Mouse (Mus musculus): ENCODE data around the gene Pdxp. TPM values are rescaled to one million over a fixed set of nuclear protein-coding genes. Genes with fewer than 3 reads are reported as not detected.

Gene Pdxp
- total RNA-seq, 2 experiments from 2014 or later, result 1.6 to 1.9 TPM

GRCm38 (mm10) chr15:78956351-78956750 lies 42.6 kb downstream of the Pdxp start:
- intact Hi-C loops (cut with DNase I), result no loop called here
- no peak for DNase-seq

GRCm38 (mm10) chr15:78957021-78957420 lies 43.3 kb downstream of the Pdxp start:
- intact Hi-C loops (cut with DNase I), result no loop called here
- no peak for DNase-seq

- no peak for DNase-seq
- intact Hi-C loops (cut with DNase I), result no loop called here
Observed at GRCm38 (mm10) chr15:78959537-78959936, 45.8 kb downstream of the Pdxp start.

- DNase-seq, result peak; percentile 70 to 71
- intact Hi-C loops (cut with DNase I), result no loop called here
Observed at GRCm38 (mm10) chr15:78960088-78960487, 46.4 kb downstream of the Pdxp start.

GRCm38 (mm10) chr15:78962885-78963284 lies 49.2 kb downstream of the Pdxp start:
- intact Hi-C loops (cut with DNase I), result no loop called here
- peak; percentile 74 to 86 for DNase-seq

Small RNA genes lying within 50 kb of the gene (microRNA-seq; reads per million reads assigned to microRNA genes)
- 0.85 to 2.2 reads per million in 2 experiments for gene Mir6955

Other genes starting within 250 kb of the Pdxp start
- 1 to 10 TPM; 3.5 to 4.2 TPM for gene Elfn2, start 195.1 kb upstream of the Pdxp start, total RNA-seq (2021)
- 10 to 100 TPM; 14.0 to 14.6 TPM for gene Mfng, start 140.4 kb upstream of the Pdxp start, total RNA-seq (2021)
- 10 to 100 TPM; 20.3 to 20.6 TPM for gene Card10, start 110.9 kb upstream of the Pdxp start, total RNA-seq (2021)
- 10 to 100 TPM; 47.5 to 50.8 TPM for gene Cdc42ep1, start 71.3 kb upstream of the Pdxp start, total RNA-seq (2021)
- under 1 TPM in 1 of 2 experiments, not detected in 1; 0.53 TPM for gene Lgals2, start 58.4 kb upstream of the Pdxp start, total RNA-seq (2021)
- gene Gga1, start 36.7 kb upstream of the Pdxp start, total RNA-seq (2021), result 10 to 100 TPM; 38.4 to 39.7 TPM
- not detected for gene Gm49510, start 14.3 kb upstream of the Pdxp start, total RNA-seq (2021)
- 1 to 10 TPM; 4.6 to 6.3 TPM for gene Sh3bp1, start 14.2 kb upstream of the Pdxp start, total RNA-seq (2021)
- 100 to 1,000 TPM; 236 to 276 TPM for gene Lgals1, start 12.8 kb downstream of the Pdxp start, total RNA-seq (2021)
- 10 to 100 TPM; 13.6 to 14.3 TPM for gene Nol12, start 21.0 kb downstream of the Pdxp start, total RNA-seq (2021)
- gene Triobp, start 33.8 kb downstream of the Pdxp start, total RNA-seq (2021), result 10 to 100 TPM; 44.6 to 49.6 TPM
- 100 to 1,000 TPM; 104 to 128 TPM for gene H1f0, start 114.5 kb downstream of the Pdxp start, total RNA-seq (2021)
- gene Galr3, start 128.0 kb downstream of the Pdxp start, total RNA-seq (2021), result not detected
- 1 to 10 TPM; 8.7 to 9.4 TPM for gene Ankrd54, start 149.0 kb downstream of the Pdxp start, total RNA-seq (2021)
- 10 to 100 TPM; 73.8 to 81.1 TPM for gene Eif3l, start 161.3 kb downstream of the Pdxp start, total RNA-seq (2021)
- gene Micall1, start 195.0 kb downstream of the Pdxp start, total RNA-seq (2021), result 10 to 100 TPM; 61.2 to 64.9 TPM
- gene Polr2f, start 227.1 kb downstream of the Pdxp start, total RNA-seq (2021), result 100 to 1,000 TPM; 111 to 116 TPM
- gene 1700088E04Rik, start 227.3 kb downstream of the Pdxp start, total RNA-seq (2021), result 1 to 10 TPM; 1.3 to 2.7 TPM

All from heart, postnatal 14 days (tissue).